Mouse (Mus musculus): ENCODE results near the gene Fam124a. TPM values are rescaled to one million over a fixed set of nuclear protein-coding genes. Genes with fewer than 3 reads are reported as not detected.

Fam124a gene
- 20.9 and 30.3 TPM in 2 replicates for polyA plus RNA-seq (2014; fragmentation: Nextera tagmentation; extraction: Ambion mirVana)

- peak; percentile 93 for ATAC-seq (ENCODE audit: low FRiP score, low TSS enrichment)
- WGBS: under 1% methylated on average over 51 of the region's 51 CpGs
- Histone ChIP-seq H3K27ac (replicated peaks; ENCODE audit: low read depth, low read length) (peak within 1 kb of the TSS; percentile 72), H3K27me3 (ENCODE audit: control insufficient read depth, insufficient read depth, low read length) (peaks cover 5% of the 10 kb centered on the region), H3K36me3 (ENCODE audit: control insufficient read depth, insufficient read depth, low read length) (no peaks in the 10 kb centered on the region), H3K4me1 (ENCODE audit: control insufficient read depth, insufficient read depth, low read length) (peaks cover 7% of the 10 kb centered on the region), H3K4me2 (ENCODE audit: low read length) (peak within 1 kb of the TSS; percentile 85), H3K9ac (replicated peaks; ENCODE audit: low read length) (peak within 1 kb of the TSS; percentile 70), H3K9me3 (ENCODE audit: control insufficient read depth, low read length) (no peaks in the 10 kb centered on the region), H3K4me3 (replicated peaks; ENCODE audit: low read depth, low read length) (peak within 1 kb of the TSS; percentile 72)
- peak; percentile 96 for DNase-seq
Measured at GRCm38 (mm10) chr14:62555309-62555829, at the start of gene Fam124a. TSS of gene Fam124a (plus strand) at chr14:62555737.

GRCm38 (mm10) chr14:62506261-62506660 is 49.3 kb upstream of the Fam124a start:
- H3K4me1 ChIP-seq (ENCODE audit: control insufficient read depth, insufficient read depth, low read length): no peaks in the 10 kb centered on the region
- no peak overlapping the region for H3K9ac ChIP-seq (replicated peaks; ENCODE audit: low read length)
- ATAC-seq (ENCODE audit: low FRiP score, low TSS enrichment) (no peak), DNase-seq (no peak)
- no peak overlapping the region for H3K27ac ChIP-seq (replicated peaks; ENCODE audit: low read depth, low read length)
- H3K27me3 ChIP-seq (ENCODE audit: control insufficient read depth, insufficient read depth, low read length): no peaks in the 10 kb centered on the region
- H3K4me3 ChIP-seq (replicated peaks; ENCODE audit: low read depth, low read length): no peak overlapping the region
- no peaks in the 10 kb centered on the region for H3K9me3 ChIP-seq (ENCODE audit: control insufficient read depth, low read length)
- H3K36me3 ChIP-seq (ENCODE audit: control insufficient read depth, insufficient read depth, low read length): no peaks in the 10 kb centered on the region
- WGBS: 89% methylated on average over 3 of the region's 3 CpGs
- H3K4me2 ChIP-seq (ENCODE audit: low read length): no peak overlapping the region

- H3K4me2 ChIP-seq (ENCODE audit: low read length): no peak overlapping the region
- WGBS: 56% methylated on average over 3 of the region's 3 CpGs
- no peak overlapping the region for H3K4me3 ChIP-seq (replicated peaks; ENCODE audit: low read depth, low read length)
- DNase-seq: no peak
- no peak overlapping the region for H3K27ac ChIP-seq (replicated peaks; ENCODE audit: low read depth, low read length)
- H3K4me1 ChIP-seq (ENCODE audit: control insufficient read depth, insufficient read depth, low read length): no peaks in the 10 kb centered on the region
- no peaks in the 10 kb centered on the region for H3K36me3 ChIP-seq (ENCODE audit: control insufficient read depth, insufficient read depth, low read length)
- H3K9me3 ChIP-seq (ENCODE audit: control insufficient read depth, low read length): no peaks in the 10 kb centered on the region
- no peak for ATAC-seq (ENCODE audit: low FRiP score, low TSS enrichment)
- no peak overlapping the region for H3K9ac ChIP-seq (replicated peaks; ENCODE audit: low read length)
- H3K27me3 ChIP-seq (ENCODE audit: control insufficient read depth, insufficient read depth, low read length): no peaks in the 10 kb centered on the region
Measured at GRCm38 (mm10) chr14:62509350-62509749, 46.2 kb upstream of the Fam124a start.

- Histone ChIP-seq H3K4me1 (ENCODE audit: control insufficient read depth, insufficient read depth, low read length) (no peaks in the 10 kb centered on the region), H3K27me3 (ENCODE audit: control insufficient read depth, insufficient read depth, low read length) (no peaks in the 10 kb centered on the region), H3K9ac (replicated peaks; ENCODE audit: low read length) (no peak overlapping the region), H3K36me3 (ENCODE audit: control insufficient read depth, insufficient read depth, low read length) (no peaks in the 10 kb centered on the region), H3K4me3 (replicated peaks; ENCODE audit: low read depth, low read length) (no peak overlapping the region), H3K9me3 (ENCODE audit: control insufficient read depth, low read length) (no peaks in the 10 kb centered on the region), H3K27ac (replicated peaks; ENCODE audit: low read depth, low read length) (no peak overlapping the region), H3K4me2 (ENCODE audit: low read length) (no peak overlapping the region)
- no peak for ATAC-seq (ENCODE audit: low FRiP score, low TSS enrichment)
- WGBS: 29% methylated on average over 1 of the region's 1 CpGs
- DNase-seq: peak; percentile 9
Measured at GRCm38 (mm10) chr14:62512845-62513244, 42.7 kb upstream of the Fam124a start.

GRCm38 (mm10) chr14:62530951-62531350 is 24.6 kb upstream of the Fam124a start:
- no peak overlapping the region for H3K4me2 ChIP-seq (ENCODE audit: low read length)
- 82% methylated on average over 2 of the region's 2 CpGs for WGBS
- H3K36me3 ChIP-seq (ENCODE audit: control insufficient read depth, insufficient read depth, low read length): no peaks in the 10 kb centered on the region
- ATAC-seq (ENCODE audit: low FRiP score, low TSS enrichment): no peak
- no peaks in the 10 kb centered on the region for H3K4me1 ChIP-seq (ENCODE audit: control insufficient read depth, insufficient read depth, low read length)
- no peak overlapping the region for H3K4me3 ChIP-seq (replicated peaks; ENCODE audit: low read depth, low read length)
- DNase-seq: no peak
- no peak overlapping the region for H3K27ac ChIP-seq (replicated peaks; ENCODE audit: low read depth, low read length)
- H3K27me3 ChIP-seq (ENCODE audit: control insufficient read depth, insufficient read depth, low read length): no peaks in the 10 kb centered on the region
- H3K9ac ChIP-seq (replicated peaks; ENCODE audit: low read length): no peak overlapping the region
- no peaks in the 10 kb centered on the region for H3K9me3 ChIP-seq (ENCODE audit: control insufficient read depth, low read length)

- Histone ChIP-seq H3K27ac (replicated peaks; ENCODE audit: low read depth, low read length) (no peak overlapping the region), H3K36me3 (ENCODE audit: control insufficient read depth, insufficient read depth, low read length) (no peaks in the 10 kb centered on the region), H3K9me3 (ENCODE audit: control insufficient read depth, low read length) (no peaks in the 10 kb centered on the region), H3K9ac (replicated peaks; ENCODE audit: low read length) (no peak overlapping the region), H3K27me3 (ENCODE audit: control insufficient read depth, insufficient read depth, low read length) (no peaks in the 10 kb centered on the region), H3K4me2 (ENCODE audit: low read length) (no peak overlapping the region), H3K4me1 (ENCODE audit: control insufficient read depth, insufficient read depth, low read length) (no peaks in the 10 kb centered on the region), H3K4me3 (replicated peaks; ENCODE audit: low read depth, low read length) (no peak overlapping the region)
- WGBS: 62% methylated on average over 5 of the region's 5 CpGs
- DNase-seq (no peak), ATAC-seq (ENCODE audit: low FRiP score, low TSS enrichment) (no peak)
Measured at GRCm38 (mm10) chr14:62536127-62536526, 19.4 kb upstream of the Fam124a start.

- 88% methylated on average over 5 of the region's 5 CpGs for WGBS
- Histone ChIP-seq H3K4me3 (replicated peaks; ENCODE audit: low read depth, low read length) (no peak overlapping the region), H3K9ac (replicated peaks; ENCODE audit: low read length) (no peak overlapping the region), H3K27me3 (ENCODE audit: control insufficient read depth, insufficient read depth, low read length) (no peaks in the 10 kb centered on the region), H3K4me1 (ENCODE audit: control insufficient read depth, insufficient read depth, low read length) (no peaks in the 10 kb centered on the region), H3K36me3 (ENCODE audit: control insufficient read depth, insufficient read depth, low read length) (no peaks in the 10 kb centered on the region), H3K27ac (replicated peaks; ENCODE audit: low read depth, low read length) (no peak overlapping the region), H3K4me2 (ENCODE audit: low read length) (no peak overlapping the region), H3K9me3 (ENCODE audit: control insufficient read depth, low read length) (no peaks in the 10 kb centered on the region)
- ATAC-seq (ENCODE audit: low FRiP score, low TSS enrichment) (no peak), DNase-seq (no peak)
Measured at GRCm38 (mm10) chr14:62536988-62537387, 18.5 kb upstream of the Fam124a start.

GRCm38 (mm10) chr14:62539834-62540233 is 15.7 kb upstream of the Fam124a start:
- H3K27me3 ChIP-seq (ENCODE audit: control insufficient read depth, insufficient read depth, low read length): no peaks in the 10 kb centered on the region
- no peak overlapping the region for H3K4me3 ChIP-seq (replicated peaks; ENCODE audit: low read depth, low read length)
- no peaks in the 10 kb centered on the region for H3K36me3 ChIP-seq (ENCODE audit: control insufficient read depth, insufficient read depth, low read length)
- H3K27ac ChIP-seq (replicated peaks; ENCODE audit: low read depth, low read length): no peak overlapping the region
- ATAC-seq (ENCODE audit: low FRiP score, low TSS enrichment) (no peak), DNase-seq (no peak)
- H3K4me2 ChIP-seq (ENCODE audit: low read length): no peak overlapping the region
- H3K4me1 ChIP-seq (ENCODE audit: control insufficient read depth, insufficient read depth, low read length): no peaks in the 10 kb centered on the region
- H3K9me3 ChIP-seq (ENCODE audit: control insufficient read depth, low read length): no peaks in the 10 kb centered on the region
- H3K9ac ChIP-seq (replicated peaks; ENCODE audit: low read length): no peak overlapping the region
- WGBS: 76% methylated on average over 3 of the region's 3 CpGs

- H3K27ac ChIP-seq (replicated peaks; ENCODE audit: low read depth, low read length): no peak overlapping the region
- H3K4me2 ChIP-seq (ENCODE audit: low read length): no peak overlapping the region
- H3K4me1 ChIP-seq (ENCODE audit: control insufficient read depth, insufficient read depth, low read length): no peaks in the 10 kb centered on the region
- H3K4me3 ChIP-seq (replicated peaks; ENCODE audit: low read depth, low read length): no peak overlapping the region
- ATAC-seq (ENCODE audit: low FRiP score, low TSS enrichment) (no peak), DNase-seq (no peak)
- H3K36me3 ChIP-seq (ENCODE audit: control insufficient read depth, insufficient read depth, low read length): no peaks in the 10 kb centered on the region
- no peaks in the 10 kb centered on the region for H3K27me3 ChIP-seq (ENCODE audit: control insufficient read depth, insufficient read depth, low read length)
- WGBS: 86% methylated on average over 1 of the region's 1 CpGs
- H3K9ac ChIP-seq (replicated peaks; ENCODE audit: low read length): no peak overlapping the region
- no peaks in the 10 kb centered on the region for H3K9me3 ChIP-seq (ENCODE audit: control insufficient read depth, low read length)
Measured at GRCm38 (mm10) chr14:62541751-62542150, 13.8 kb upstream of the Fam124a start.

Data from midbrain, embryonic 14.5 days (tissue).